Mouse (Mus musculus): ENCODE data around the gene F11r.

DNA sequence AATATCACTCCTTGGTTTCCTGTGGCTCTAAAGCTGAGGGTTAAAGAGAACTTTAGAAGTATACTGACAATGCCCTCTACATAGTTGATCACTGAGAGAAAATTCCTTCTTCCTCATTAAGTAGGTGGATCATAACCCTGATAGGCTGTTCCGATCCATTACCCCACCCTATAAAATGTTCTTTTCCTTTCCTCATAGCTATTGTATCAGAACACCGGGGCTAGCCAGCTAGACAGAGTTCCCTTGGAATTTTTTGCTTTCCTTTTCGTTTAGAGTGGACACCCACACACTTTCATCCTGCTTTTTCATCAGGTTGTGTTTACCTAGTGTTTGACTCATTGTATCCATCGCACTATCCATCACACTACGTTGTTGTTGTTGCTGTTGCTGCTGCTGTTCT, 12.7 kb upstream of the F11r start:
- TF ChIP-seq CTCF (IDR thresholded peaks at IDR 0.05; ENCODE audit: borderline replicate concordance, insufficient read depth, low read depth, low read length) (no peak), POLR2A (IDR thresholded peaks at IDR 0.05; ENCODE audit: borderline replicate concordance, insufficient read depth, low read length) (no peak)

All from cerebellum, adult 2 months (tissue).